Mouse (Mus musculus) CD4-positive, CD25-positive, alpha-beta regulatory T cell, adult 9 weeks (primary cell): ENCODE data around the gene Saysd1. TPM values are rescaled to one million over a fixed set of nuclear protein-coding genes. Genes with fewer than 3 reads are reported as not detected.

Experiments
- polyA plus RNA-seq: library from polyadenylated mRNA; unstranded; fragments of 100-300 nt; shearing (Covaris generic); gene quantifications from one replicate; pipeline ENCODE4 v1.2.1, GENCODE M21; 2017

The Saysd1 gene
- polyA plus RNA-seq = 41.8 TPM

GRCm38 (mm10) chr14:20138484-20139355, at the start of gene Saysd1:
Gene Saysd1 (minus strand): TSS chr14:20138534.

GRCm38 (mm10) chr14:20181466-20181921, 43.2 kb upstream of the Saysd1 start, which contains the start of gene Kcnk5:
Gene Kcnk5 (minus strand): TSS chr14:20181809.

Other genes starting within 250 kb of the Saysd1 start
- 58.7 TPM for gene Gng2, start 160.9 kb downstream of the Saysd1 start, polyA plus RNA-seq
- gene Kcnk5, start 43.3 kb upstream of the Saysd1 start, polyA plus RNA-seq = 9.8 TPM
- gene Kcnk16, start 130.7 kb upstream of the Saysd1 start, polyA plus RNA-seq = not detected
- 20.0 TPM for gene Nudt13, start 156.2 kb upstream of the Saysd1 start, polyA plus RNA-seq
- 72.8 TPM for gene Ecd, start 209.6 kb upstream of the Saysd1 start, polyA plus RNA-seq
- 74.8 TPM for gene Fam149b, start 209.6 kb upstream of the Saysd1 start, polyA plus RNA-seq